Mouse (Mus musculus): Measurements from ENCODE around the gene Gzmm. TPM values are rescaled to one million over a fixed set of nuclear protein-coding genes. Genes with fewer than 3 reads are reported as not detected.

Gene Gzmm
- polyA plus RNA-seq, 1 experiment from 2014 or later: 1.5 TPM

GRCm38 (mm10) chr10:79681591-79682245 lies 7.1 kb upstream of the Gzmm start, which contains the start of gene Cdc34:
Gene Cdc34 (plus strand): TSS chr10:79682195.
- WGBS: under 1% methylated on average over 84 of the region's 84 CpGs
- Histone ChIP-seq H3K27ac (replicated peaks) (peak within 1 kb of the TSS; percentile 90), H3K36me3 (peaks cover 31% of the 10 kb centered on the region), H3K4me1 (peaks cover 21% of the 10 kb centered on the region), H3K4me3 (replicated peaks) (peak within 1 kb of the TSS; percentile 83), H3K27me3 (no peaks in the 10 kb centered on the region), H3K4me2 (replicated peaks) (peak within 1 kb of the TSS; percentile 88), H3K9me3 (replicated peaks) (no peaks in the 10 kb centered on the region), H3K9ac (peak within 1 kb of the TSS; percentile 77)
- peak; percentile 96 for ATAC-seq (ENCODE audit: insufficient number of reproducible peaks, low FRiP score, low TSS enrichment, low read depth)

DNA sequence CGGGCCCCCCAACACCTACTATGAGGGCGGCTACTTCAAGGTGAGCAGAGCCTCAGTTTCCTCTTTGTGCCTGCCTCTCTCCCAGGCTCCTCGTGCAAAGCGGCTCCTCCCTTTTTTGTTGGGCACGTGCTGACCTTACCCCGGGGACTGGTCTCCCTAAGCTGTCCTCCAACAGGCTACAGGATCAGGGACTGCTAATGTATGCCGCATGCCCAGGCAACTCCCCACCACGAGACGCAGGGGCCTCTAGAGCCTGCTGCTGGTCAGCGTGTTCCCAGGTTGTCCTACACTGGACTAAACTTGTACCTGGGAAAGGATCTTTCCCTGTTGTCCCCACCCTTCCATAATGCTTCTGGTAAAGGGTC lies 6.3 kb upstream of the Gzmm start:
- H3K4me1 ChIP-seq: peaks cover 21% of the 10 kb centered on the region
- H3K9ac ChIP-seq: peak overlapping the region; percentile 77
- H3K27ac ChIP-seq (replicated peaks): peak overlapping the region; percentile 78
- no peaks in the 10 kb centered on the region for H3K27me3 ChIP-seq
- peak overlapping the region; percentile 83 for H3K4me3 ChIP-seq (replicated peaks)
- no peaks in the 10 kb centered on the region for H3K9me3 ChIP-seq (replicated peaks)
- WGBS: 0% methylated on average over 10 of the region's 10 CpGs
- peaks cover 35% of the 10 kb centered on the region for H3K36me3 ChIP-seq
- peak overlapping the region; percentile 88 for H3K4me2 ChIP-seq (replicated peaks)
- no peak for ATAC-seq (ENCODE audit: insufficient number of reproducible peaks, low FRiP score, low TSS enrichment, low read depth)

GRCm38 (mm10) chr10:79682916-79683582 lies 5.8 kb upstream of the Gzmm start:
- Histone ChIP-seq H3K4me3 (replicated peaks) (peak overlapping the region; percentile 83), H3K27me3 (no peaks in the 10 kb centered on the region), H3K4me2 (replicated peaks) (peak overlapping the region; percentile 88), H3K9me3 (replicated peaks) (no peaks in the 10 kb centered on the region), H3K36me3 (peaks cover 40% of the 10 kb centered on the region), H3K27ac (replicated peaks) (peak overlapping the region; percentile 78), H3K9ac (peak overlapping the region; percentile 77), H3K4me1 (peaks cover 21% of the 10 kb centered on the region)
- WGBS: 4% methylated on average over 10 of the region's 10 CpGs
- no peak for ATAC-seq (ENCODE audit: insufficient number of reproducible peaks, low FRiP score, low TSS enrichment, low read depth)

GRCm38 (mm10) chr10:79683726-79684640 lies 4.8 kb upstream of the Gzmm start:
- peaks cover 49% of the 10 kb centered on the region for H3K36me3 ChIP-seq
- no peak for ATAC-seq (ENCODE audit: insufficient number of reproducible peaks, low FRiP score, low TSS enrichment, low read depth)
- H3K9ac ChIP-seq: peak overlapping the region; percentile 77
- H3K4me2 ChIP-seq (replicated peaks): peak overlapping the region; percentile 88
- peak overlapping the region; percentile 83 for H3K4me3 ChIP-seq (replicated peaks)
- peaks cover 21% of the 10 kb centered on the region for H3K4me1 ChIP-seq
- H3K27ac ChIP-seq (replicated peaks): 0 out of 2 replicates have a peak overlapping the region, but pooled peaks have one; percentile 78
- no peaks in the 10 kb centered on the region for H3K9me3 ChIP-seq (replicated peaks)
- H3K27me3 ChIP-seq: no peaks in the 10 kb centered on the region
- WGBS: 82% methylated on average over 6 of the region's 6 CpGs

GRCm38 (mm10) chr10:79684770-79685600 lies 3.8 kb upstream of the Gzmm start:
- no peaks in the 10 kb centered on the region for H3K9me3 ChIP-seq (replicated peaks)
- no peak overlapping the region for H3K4me3 ChIP-seq (replicated peaks)
- H3K9ac ChIP-seq: no peak overlapping the region
- ATAC-seq (ENCODE audit: insufficient number of reproducible peaks, low FRiP score, low TSS enrichment, low read depth): no peak
- H3K36me3 ChIP-seq: peaks cover 54% of the 10 kb centered on the region
- peaks cover 21% of the 10 kb centered on the region for H3K4me1 ChIP-seq
- WGBS: 91% methylated on average over 25 of the region's 25 CpGs
- no peaks in the 10 kb centered on the region for H3K27me3 ChIP-seq
- H3K27ac ChIP-seq (replicated peaks): no peak overlapping the region
- H3K4me2 ChIP-seq (replicated peaks): no peak overlapping the region

- Histone ChIP-seq H3K27ac (replicated peaks) (no peak overlapping the region), H3K4me1 (peaks cover 17% of the 10 kb centered on the region), H3K27me3 (no peaks in the 10 kb centered on the region), H3K36me3 (peaks cover 54% of the 10 kb centered on the region), H3K4me2 (replicated peaks) (no peak overlapping the region), H3K4me3 (replicated peaks) (no peak overlapping the region), H3K9ac (no peak overlapping the region), H3K9me3 (replicated peaks) (no peaks in the 10 kb centered on the region)
- 85% methylated on average over 2 of the region's 2 CpGs for WGBS
- no peak for ATAC-seq (ENCODE audit: insufficient number of reproducible peaks, low FRiP score, low TSS enrichment, low read depth)
Observed at GRCm38 (mm10) chr10:79686219-79686618, 2.6 kb upstream of the Gzmm start.

DNA sequence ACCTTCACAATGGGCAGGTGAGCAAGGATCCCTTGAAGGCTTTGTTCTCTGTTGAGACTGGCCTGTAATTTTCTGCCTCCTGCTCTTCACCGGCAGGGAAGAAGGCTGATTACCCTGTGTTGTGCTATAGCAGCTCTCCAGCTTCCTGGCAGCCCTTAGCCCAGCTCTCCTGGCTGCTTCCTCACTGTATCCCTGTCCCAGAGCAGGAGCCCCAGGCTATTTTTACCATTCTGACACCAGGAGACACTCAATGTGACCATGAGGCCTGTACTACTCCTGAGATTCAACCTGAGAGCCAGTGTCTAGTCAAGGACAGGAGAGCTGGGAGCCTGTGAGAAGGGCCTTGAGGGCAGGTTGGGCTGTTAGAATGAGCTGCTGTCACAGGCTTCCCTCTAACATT lies 2.1 kb upstream of the Gzmm start:
- WGBS: 86% methylated on average over 1 of the region's 1 CpGs
- H3K27ac ChIP-seq (replicated peaks): no peak overlapping the region
- no peaks in the 10 kb centered on the region for H3K9me3 ChIP-seq (replicated peaks)
- peaks cover 16% of the 10 kb centered on the region for H3K4me1 ChIP-seq
- H3K4me2 ChIP-seq (replicated peaks): no peak overlapping the region
- H3K27me3 ChIP-seq: no peaks in the 10 kb centered on the region
- H3K36me3 ChIP-seq: peaks cover 54% of the 10 kb centered on the region
- no peak overlapping the region for H3K4me3 ChIP-seq (replicated peaks)
- no peak for ATAC-seq (ENCODE audit: insufficient number of reproducible peaks, low FRiP score, low TSS enrichment, low read depth)
- no peak overlapping the region for H3K9ac ChIP-seq

GRCm38 (mm10) chr10:79687513-79687912 lies 1.3 kb upstream of the Gzmm start:
- Histone ChIP-seq H3K9ac (no peak overlapping the region), H3K9me3 (replicated peaks) (no peaks in the 10 kb centered on the region), H3K4me1 (peaks cover 16% of the 10 kb centered on the region), H3K4me2 (replicated peaks) (no peak overlapping the region), H3K27ac (replicated peaks) (no peak overlapping the region), H3K4me3 (replicated peaks) (no peak overlapping the region), H3K36me3 (peaks cover 54% of the 10 kb centered on the region), H3K27me3 (no peaks in the 10 kb centered on the region)
- ATAC-seq (ENCODE audit: insufficient number of reproducible peaks, low FRiP score, low TSS enrichment, low read depth): no peak
- WGBS: 95% methylated on average over 6 of the region's 6 CpGs

DNA sequence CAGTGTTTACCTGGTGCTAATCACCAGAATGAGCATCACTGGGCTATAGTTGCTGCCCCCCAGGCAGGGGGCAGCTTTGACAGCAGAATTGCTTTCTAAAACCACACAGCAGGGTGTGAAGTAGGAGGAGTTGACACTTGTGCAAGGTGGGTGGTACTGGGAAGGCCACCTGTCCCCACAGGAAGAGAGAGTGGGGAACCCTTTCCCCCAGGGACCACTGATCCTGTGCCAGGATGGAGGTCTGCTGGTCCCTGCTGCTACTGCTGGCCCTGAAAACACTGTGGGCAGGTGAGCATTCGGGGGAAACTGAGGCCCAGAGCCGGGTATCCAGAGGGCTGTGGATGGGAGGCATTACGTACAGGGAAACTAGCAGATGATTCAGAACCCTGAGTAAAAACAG lies 358 bp downstream of the Gzmm start:
- Histone ChIP-seq H3K27me3 (no peaks in the 10 kb centered on the region), H3K4me1 (peaks cover 3% of the 10 kb centered on the region), H3K9ac (no peak overlapping the region), H3K4me2 (replicated peaks) (no peak overlapping the region), H3K36me3 (peaks cover 51% of the 10 kb centered on the region), H3K4me3 (replicated peaks) (no peak overlapping the region), H3K27ac (replicated peaks) (no peak overlapping the region), H3K9me3 (replicated peaks) (no peaks in the 10 kb centered on the region)
- ATAC-seq (ENCODE audit: insufficient number of reproducible peaks, low FRiP score, low TSS enrichment, low read depth): no peak
- 95% methylated on average over 3 of the region's 3 CpGs for WGBS

DNA sequence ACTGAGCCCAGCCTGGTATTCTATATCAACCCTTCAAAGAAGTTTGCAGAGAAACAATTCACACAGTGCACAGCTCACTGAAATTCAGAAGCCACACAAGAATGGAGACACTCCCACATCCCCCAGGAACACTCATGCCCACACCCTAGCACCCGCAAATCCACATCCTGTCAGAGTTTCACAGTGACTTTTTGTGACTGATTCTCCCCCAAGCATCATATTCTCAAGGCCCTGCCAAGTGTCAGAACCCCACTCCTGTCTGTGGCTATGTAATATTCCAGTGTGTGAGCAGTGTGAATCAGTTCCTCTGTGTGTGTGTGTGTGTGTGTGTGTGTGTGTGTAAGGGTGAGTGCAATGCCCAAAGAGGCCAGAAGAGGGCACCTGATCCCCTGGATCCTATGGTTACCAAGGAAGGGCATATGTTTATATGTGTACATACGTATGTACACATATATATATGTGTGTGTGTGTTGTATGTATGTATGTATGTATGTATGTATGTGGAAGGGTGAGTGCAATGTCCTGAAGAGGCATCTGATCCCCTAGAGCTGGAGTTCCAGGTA lies 3.2 kb downstream of the Gzmm start:
- 93% methylated on average over 2 of the region's 2 CpGs for WGBS
- no peak for ATAC-seq (ENCODE audit: insufficient number of reproducible peaks, low FRiP score, low TSS enrichment, low read depth)
- Histone ChIP-seq H3K4me1 (peaks cover 17% of the 10 kb centered on the region), H3K9me3 (replicated peaks) (no peaks in the 10 kb centered on the region), H3K27ac (replicated peaks) (no peak overlapping the region), H3K4me2 (replicated peaks) (no peak overlapping the region), H3K4me3 (replicated peaks) (no peak overlapping the region), H3K36me3 (peaks cover 23% of the 10 kb centered on the region), H3K27me3 (no peaks in the 10 kb centered on the region), H3K9ac (no peak overlapping the region)

All from embryonic facial prominence, embryonic 15.5 days (tissue).